Mouse (Mus musculus) spleen, adult 18-20 months (tissue): ENCODE measurements around the gene Ube4b.

Experiments
- DNase-seq, 2 experiments: peaks; one replicate each; pipeline ENCODE4 v3.0.0; 2022; ENCODE audit warnings: mixed read lengths in 2 of 2

The Ube4b gene

DNA sequence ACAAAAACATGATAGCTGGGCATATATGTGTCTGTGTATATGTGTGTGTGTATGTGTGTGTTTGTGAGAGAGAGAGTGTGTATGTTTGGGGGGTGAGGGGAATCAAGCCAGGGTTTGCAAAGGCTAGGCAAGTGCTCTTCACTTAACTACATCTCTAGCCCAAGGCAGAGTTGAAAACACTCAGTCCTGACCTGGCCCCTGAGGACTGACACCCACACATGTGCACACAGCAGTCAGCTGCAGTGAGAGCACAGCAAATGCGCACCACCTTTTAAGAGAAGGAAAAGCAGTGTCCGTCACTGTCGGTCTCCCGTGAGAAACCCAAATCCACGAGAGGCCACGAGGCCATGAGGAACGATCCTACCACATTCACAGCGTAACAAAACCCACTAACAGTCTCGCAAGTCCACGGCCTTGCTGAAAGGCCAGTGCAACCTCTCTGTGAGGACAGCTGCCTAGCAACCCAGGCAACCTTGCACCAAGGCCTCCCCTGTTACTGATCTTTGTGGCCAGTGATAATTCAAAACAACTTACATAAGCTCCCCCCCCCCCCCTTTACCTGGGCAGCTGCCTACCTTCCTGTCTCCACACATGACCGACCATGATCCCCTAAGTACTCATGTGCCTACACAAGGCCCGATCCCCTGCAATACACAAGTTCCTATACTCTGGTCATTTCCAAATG lies 33.1 kb downstream of the Ube4b start:
- DNase-seq = no peak

DNA sequence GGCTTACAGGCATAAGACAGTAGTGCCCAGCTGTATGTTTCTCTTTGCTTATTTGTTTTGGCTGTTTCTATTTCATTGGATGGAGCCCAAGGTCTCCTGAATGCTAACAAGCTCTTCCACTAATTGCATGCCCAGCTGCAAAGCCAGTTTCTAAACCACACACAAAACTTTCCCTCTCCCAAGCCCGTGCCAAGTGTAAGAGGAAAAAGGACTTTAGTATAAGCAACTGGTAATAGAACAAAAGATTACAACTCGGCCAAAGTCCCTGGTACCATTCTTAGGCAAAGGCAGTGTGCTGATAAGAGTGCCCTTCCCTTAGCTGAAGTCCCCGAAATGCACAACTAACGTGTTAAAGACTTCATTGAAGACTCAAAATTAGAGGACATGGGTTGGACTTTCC lies 34.2 kb downstream of the Ube4b start:
- no peak for DNase-seq

- DNase-seq = no peak
Observed at GRCm38 (mm10) chr4:149381001-149381400, 45.5 kb downstream of the Ube4b start.

- DNase-seq = no peak
Observed at GRCm38 (mm10) chr4:149379881-149380280, 46.7 kb downstream of the Ube4b start.

GRCm38 (mm10) chr4:149378819-149379218 lies 47.7 kb downstream of the Ube4b start:
- no peak for DNase-seq

DNA sequence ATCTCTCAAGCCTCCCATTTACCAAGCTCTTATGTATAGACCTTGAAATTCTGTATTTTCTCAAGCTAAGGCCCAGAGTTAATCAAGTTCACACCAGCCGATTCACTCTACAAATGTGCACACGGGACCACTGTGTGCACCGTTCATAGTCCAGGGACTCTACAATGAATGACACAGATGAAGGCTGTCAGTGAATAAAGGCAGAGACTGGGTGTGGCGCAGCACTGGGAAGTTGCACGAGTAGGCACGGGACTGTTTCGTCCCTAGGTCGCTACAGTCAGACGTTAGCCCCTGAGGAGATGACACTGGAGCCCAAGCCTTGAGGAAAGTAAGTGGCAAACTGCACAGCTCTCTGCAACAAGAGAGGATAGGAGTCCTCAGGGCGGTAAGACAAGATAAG lies 50.5 kb downstream of the Ube4b start:
- DNase-seq = no peak

DNA sequence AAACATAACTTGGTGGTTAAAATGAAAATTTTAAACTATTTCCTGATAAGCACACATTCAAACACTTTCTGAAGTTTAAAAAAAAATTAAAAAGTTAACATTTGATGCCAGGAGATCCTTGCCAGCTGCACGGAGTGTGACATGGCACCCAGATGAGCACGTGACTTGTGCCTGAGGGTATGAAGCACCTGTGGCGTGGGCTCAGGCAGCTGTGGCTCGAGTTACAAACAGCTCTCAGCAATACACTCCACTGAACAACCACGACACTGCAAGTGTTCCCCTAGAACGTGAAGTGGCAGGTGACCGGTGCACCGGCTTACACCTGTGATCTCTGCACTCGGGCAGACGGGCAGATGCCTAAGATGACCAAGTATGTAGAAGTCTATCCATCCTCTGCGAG lies 51.9 kb downstream of the Ube4b start:
- no peak for DNase-seq

DNA sequence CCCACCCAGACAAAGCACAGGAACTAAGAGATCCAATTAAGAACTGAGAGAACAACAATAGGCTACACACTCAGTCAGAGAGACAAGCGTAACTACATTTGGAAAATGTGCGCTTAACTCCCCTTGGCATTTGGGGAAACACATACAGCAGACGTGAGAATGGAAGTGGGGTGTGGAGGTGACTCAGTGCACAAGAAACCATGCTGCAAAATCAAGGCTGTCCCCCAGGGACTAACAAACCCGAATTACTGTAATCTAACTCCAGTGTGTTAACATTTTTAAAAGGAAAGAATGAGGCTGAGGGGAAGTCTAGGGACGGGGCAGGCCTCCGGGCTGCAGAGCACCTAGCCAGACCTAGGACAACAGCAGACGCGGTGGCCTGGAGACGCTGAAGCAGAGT lies 52.6 kb downstream of the Ube4b start:
- DNase-seq = no peak

DNA sequence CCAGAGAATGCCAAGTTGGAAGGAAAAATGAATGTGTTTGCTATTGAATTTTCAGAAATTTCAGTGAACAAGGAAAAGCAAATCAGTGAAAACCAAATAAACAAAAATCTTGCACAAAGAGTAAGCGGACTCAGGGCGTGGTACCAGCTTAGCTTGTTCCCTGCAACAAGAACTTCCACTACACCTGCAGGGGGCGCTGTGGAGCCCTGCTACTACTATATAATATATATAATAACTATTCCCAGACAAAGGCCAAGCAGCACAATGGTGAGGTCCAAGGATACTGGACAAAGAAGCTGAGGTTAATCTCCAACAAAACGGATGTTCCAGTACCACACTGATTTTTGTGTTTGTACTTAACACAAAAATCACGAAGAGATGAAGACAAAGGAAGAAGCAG lies 53.1 kb downstream of the Ube4b start:
- DNase-seq = peak; percentile 16 to 62

DNA sequence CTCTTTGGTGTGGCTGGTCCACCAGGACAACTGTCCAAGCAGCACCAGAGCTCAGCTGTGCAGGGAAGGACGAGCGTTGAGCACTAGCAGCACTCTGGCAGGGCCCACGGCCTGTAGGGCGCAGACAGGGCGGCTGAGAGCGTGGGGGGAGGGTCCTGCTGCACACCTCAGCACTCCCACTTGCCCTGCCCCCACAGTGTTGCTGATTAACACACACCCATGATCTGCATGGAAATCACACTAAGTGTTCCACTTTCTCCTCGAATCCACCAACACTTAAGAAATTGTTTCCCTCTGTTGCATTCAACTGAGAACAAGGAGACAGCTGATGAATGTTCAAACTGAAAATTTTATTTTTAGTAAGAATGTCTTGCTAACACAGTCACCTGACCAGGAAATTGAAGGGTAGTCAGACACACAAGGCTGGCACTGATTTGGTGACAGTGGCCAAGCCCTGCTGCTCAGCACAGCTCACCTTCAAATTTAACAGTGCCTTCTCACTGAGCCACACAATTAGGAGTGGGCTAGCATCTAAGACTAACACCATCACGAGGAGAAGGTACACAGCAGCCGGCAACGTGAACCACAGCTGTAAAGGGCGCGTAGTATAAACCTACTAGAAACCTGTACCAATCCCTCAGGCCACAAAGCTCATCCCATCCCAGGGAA lies 60.7 kb downstream of the Ube4b start:
- DNase-seq = no peak

GRCm38 (mm10) chr4:149364896-149365295 lies 61.7 kb downstream of the Ube4b start:
- no peak for DNase-seq

DNA sequence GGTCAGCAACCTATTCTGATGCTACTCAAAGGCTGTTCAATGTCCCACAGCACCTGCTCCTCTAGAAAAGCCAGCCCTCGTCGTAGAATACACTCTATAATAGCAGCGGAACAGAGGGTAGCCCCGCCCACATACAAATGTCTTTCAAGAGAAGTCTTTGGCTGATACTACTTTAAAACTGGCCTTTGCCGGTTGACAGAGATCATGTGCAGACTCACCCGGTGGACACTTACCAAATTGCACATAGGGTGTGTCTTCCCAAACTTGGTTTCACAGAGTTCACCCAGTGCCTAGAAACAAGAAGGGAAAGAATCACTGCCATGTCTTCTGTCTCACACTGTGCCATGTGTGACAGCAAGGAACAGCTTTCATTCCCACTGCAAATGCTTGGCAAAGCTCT lies 65.5 kb downstream of the Ube4b start:
- DNase-seq = no peak

GRCm38 (mm10) chr4:149360647-149361046 lies 65.9 kb downstream of the Ube4b start:
- DNase-seq = no peak

DNA sequence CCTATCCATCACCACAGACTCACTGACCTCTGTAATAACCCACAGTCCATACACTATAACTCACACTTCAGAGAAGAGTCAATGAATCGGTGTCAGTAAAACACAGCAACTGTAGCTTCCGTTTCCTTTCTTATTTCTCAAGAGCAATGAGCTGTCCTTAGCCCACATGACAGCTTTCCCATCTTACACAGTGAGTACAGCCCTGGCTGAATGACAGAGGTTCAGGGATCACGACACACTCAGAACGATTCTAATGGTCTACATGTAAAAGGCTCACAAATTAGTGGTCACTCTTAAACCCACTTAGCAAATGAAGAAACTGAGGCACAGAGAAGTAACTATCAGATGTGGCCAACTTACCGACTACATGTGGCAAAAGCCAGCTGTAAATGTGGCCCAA lies 68.6 kb downstream of the Ube4b start:
- no peak for DNase-seq

GRCm38 (mm10) chr4:149354671-149355070 lies 71.9 kb downstream of the Ube4b start:
- DNase-seq = no peak

GRCm38 (mm10) chr4:149351596-149352150 lies 74.9 kb downstream of the Ube4b start:
- no peak for DNase-seq

DNA sequence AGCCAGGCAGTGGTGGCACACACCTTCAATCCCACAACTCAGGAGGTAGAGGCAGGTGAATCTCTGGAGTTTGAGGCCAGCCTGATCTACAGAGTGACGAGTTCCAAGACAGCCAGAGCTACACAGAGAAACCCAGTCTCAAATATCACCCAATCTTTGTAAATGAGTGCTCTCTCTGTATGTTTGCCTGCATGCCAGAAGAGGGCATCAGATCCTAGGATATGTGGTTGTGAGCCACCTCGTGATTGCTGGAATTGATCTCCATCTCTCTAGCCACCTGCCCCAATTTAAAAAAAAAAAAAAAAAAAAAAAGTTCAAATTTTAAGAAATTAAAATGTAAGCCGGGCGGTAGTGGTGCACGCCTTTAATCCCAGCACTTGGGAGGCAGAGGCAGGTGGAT lies 77.6 kb downstream of the Ube4b start:
- no peak for DNase-seq

DNA sequence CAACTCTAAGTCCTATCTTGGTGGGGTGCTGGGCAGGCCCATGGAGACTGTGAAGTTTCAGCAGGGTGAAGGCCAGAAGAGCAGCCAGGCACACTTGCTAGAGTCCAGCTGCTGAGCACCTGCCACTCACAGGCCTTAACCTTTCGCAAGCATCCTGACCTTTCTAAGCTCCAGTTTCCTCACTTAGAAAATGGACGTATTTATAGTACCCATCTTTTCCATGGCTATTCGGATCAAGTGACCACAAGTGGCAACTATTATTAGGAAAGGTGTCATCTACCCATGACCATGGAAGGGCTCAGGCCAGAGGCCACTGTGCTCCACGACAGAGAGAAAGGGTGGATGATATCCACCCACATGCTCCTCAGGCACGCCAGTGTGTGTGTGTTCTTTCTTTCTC lies 80.7 kb downstream of the Ube4b start:
- DNase-seq = no peak

- no peak for DNase-seq
Observed at GRCm38 (mm10) chr4:149344311-149344710, 82.2 kb downstream of the Ube4b start.

GRCm38 (mm10) chr4:149340680-149341079 lies 85.9 kb downstream of the Ube4b start:
- DNase-seq = no peak

GRCm38 (mm10) chr4:149339426-149340214 lies 86.9 kb downstream of the Ube4b start:
- no peak for DNase-seq

- DNase-seq = no peak
Observed at GRCm38 (mm10) chr4:149338137-149338536, 88.4 kb downstream of the Ube4b start.

DNA sequence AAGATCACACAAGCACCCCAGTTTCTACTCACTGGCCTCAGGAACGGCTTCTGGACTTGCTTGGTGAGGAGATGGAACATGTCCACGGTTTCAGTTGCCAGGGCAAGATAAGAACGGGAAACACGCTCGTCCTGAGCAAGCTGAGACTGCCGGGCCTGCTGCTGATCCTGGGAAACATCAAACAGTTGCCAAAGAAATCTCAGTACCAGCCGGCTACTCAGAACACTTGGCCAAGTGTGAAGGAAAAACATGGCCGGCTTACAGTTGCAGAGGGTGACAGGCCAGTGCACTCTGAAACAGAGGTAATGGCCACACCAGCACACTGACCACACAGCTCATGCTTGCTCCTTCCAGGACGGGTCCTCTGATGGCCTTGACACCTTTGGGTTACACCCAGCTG lies 89.2 kb downstream of the Ube4b start:
- no peak for DNase-seq

DNA sequence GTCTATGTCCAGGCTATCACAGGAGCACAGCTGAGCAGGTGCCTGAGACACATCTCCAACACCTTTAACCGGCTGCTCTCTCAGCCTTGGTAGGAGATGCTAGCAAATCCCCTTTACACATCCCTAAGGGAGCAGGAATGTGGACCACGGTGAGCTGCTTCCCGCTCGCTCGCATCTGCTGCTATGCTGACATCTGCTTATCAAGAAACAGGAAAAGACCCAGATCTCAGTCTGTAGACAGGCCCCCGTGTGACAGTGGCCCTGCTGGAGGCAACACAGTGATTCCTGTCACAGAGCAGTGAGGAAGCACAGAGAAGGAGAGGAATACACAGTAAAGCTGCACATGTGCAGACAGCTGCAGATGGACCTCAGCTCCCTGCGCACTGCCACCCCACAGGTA lies 90.2 kb downstream of the Ube4b start:
- no peak for DNase-seq
